Mouse (Mus musculus) hindbrain, embryonic 16.5 days (tissue): ENCODE results near the gene Styx. TPM values are rescaled to one million over a fixed set of nuclear protein-coding genes. Genes with fewer than 3 reads are reported as not detected.
"Not testable (repeated sequence)": the region's sequence is repeated elsewhere in the genome, so short reads cannot be mapped to it uniquely, and the experiment has no call there.

Experiments
- ATAC-seq: fragments of 200-750 bp; cut with Nextera tagmentation; 2 replicates; pipeline ENCODE4 v1.8.0; 2017; ENCODE audit warnings: moderate TSS enrichment, moderate library complexity
- H3K27ac ChIP-seq: fragments of 300-500 bp; sonication (generic); 2 replicates; pipeline ENCODE4 v1.5.1; 2014; ENCODE audit warnings: low read depth, mild to moderate bottlenecking, control low read depth, low read length, moderate library complexity
- H3K27me3 ChIP-seq: fragments of 300-500 bp; sonication (generic); replicated peaks from 2 replicates; pipeline ENCODE4 v1.6.1; 2014; ENCODE audit warnings: low read length; ENCODE audit not compliant: control insufficient read depth, insufficient read depth
- H3K36me3 ChIP-seq: fragments of 300-500 bp; sonication (generic); 2 replicates; pipeline ENCODE4 v1.6.1; 2014; ENCODE audit warnings: mild to moderate bottlenecking, low read length, moderate library complexity, mixed read lengths; ENCODE audit not compliant: control insufficient read depth, insufficient read depth
- H3K4me1 ChIP-seq: fragments of 300-500 bp; sonication (generic); 2 replicates; pipeline ENCODE4 v1.6.1; 2014; ENCODE audit warnings: low read depth, low read length; ENCODE audit not compliant: control insufficient read depth, insufficient read depth
- H3K4me2 ChIP-seq: fragments of 300-500 bp; sonication (generic); 2 replicates; pipeline ENCODE4 v1.6.1; 2014; ENCODE audit warnings: mild to moderate bottlenecking, low read length, control low read depth, moderate library complexity
- H3K4me3 ChIP-seq: fragments of 300-500 bp; sonication (generic); 2 replicates; pipeline ENCODE4 v1.5.1; 2014; ENCODE audit warnings: mild to moderate bottlenecking, low read length, control low read depth, moderate library complexity
- H3K9ac ChIP-seq: fragments of 300-500 bp; sonication (generic); 2 replicates; pipeline ENCODE4 v1.6.1; 2014; ENCODE audit warnings: low read depth, mild to moderate bottlenecking, control low read depth, low read length, moderate library complexity
- H3K9me3 ChIP-seq: fragments of 300-500 bp; sonication (generic); 2 replicates; pipeline ENCODE4 v1.6.1; 2014; ENCODE audit warnings: mild to moderate bottlenecking, low read length, moderate library complexity; ENCODE audit not compliant: control insufficient read depth
- WGBS: fragments of 180-500 bp; shearing (Covaris S2); extraction: QIAGEN DNeasy Blood & Tissue Kit; methylation state at CpG from one replicate; pipeline ENCODE4 v1.1.7; 2014; 5-methylcytosine and 5-hydroxymethylcytosine counted together
- polyA plus RNA-seq: library from polyadenylated mRNA; unstranded; fragments of >200 nt; fragmentation: Nextera tagmentation; extraction: Ambion mirVana; gene quantifications from 2 replicates; pipeline ENCODE4 v1.2.1, GENCODE M21; 2015

Gene Styx
- polyA plus RNA-seq, 1 experiment from 2014 or later, result 50.6 TPM

- peak overlapping the region; percentile 75 for H3K4me2 ChIP-seq
- peak overlapping the region; percentile 91 for H3K4me3 ChIP-seq
- no peaks in the 10 kb centered on the region for H3K27me3 ChIP-seq
- no peaks in the 10 kb centered on the region for H3K9me3 ChIP-seq
- H3K27ac ChIP-seq, result no peak overlapping the region
- WGBS, result 13% methylated on average over 2 of the region's 2 CpGs
- H3K4me1 ChIP-seq, result peaks cover 10% of the 10 kb centered on the region
- H3K36me3 ChIP-seq, result no peaks in the 10 kb centered on the region
- ATAC-seq, result no peak
- no peak overlapping the region for H3K9ac ChIP-seq
Observed at GRCm38 (mm10) chr14:45387480-45387879, 36.6 kb downstream of the Styx start.

- H3K4me1 ChIP-seq, result peaks cover 10% of the 10 kb centered on the region
- WGBS, result 0% methylated on average over 57 of the region's 71 CpGs
- H3K9me3 ChIP-seq, result no peaks in the 10 kb centered on the region
- peak overlapping the region; percentile 75 for H3K4me2 ChIP-seq
- H3K36me3 ChIP-seq, result no peaks in the 10 kb centered on the region
- peak overlapping the region; percentile 84 for H3K27ac ChIP-seq
- H3K4me3 ChIP-seq, result peak overlapping the region; percentile 91
- peak; percentile 97 for ATAC-seq
- H3K27me3 ChIP-seq, result no peaks in the 10 kb centered on the region
- H3K9ac ChIP-seq, result peak overlapping the region; percentile 98
Observed at GRCm38 (mm10) chr14:45388345-45389181, 37.7 kb downstream of the Styx start.

GRCm38 (mm10) chr14:45389194-45389593 is 38.3 kb downstream of the Styx start:
- no peak; the same call in 1 of the 2 replicates for ATAC-seq
- H3K4me1 ChIP-seq, result peaks cover 10% of the 10 kb centered on the region
- H3K27ac ChIP-seq, result peak overlapping the region; percentile 84
- H3K36me3 ChIP-seq, result no peaks in the 10 kb centered on the region
- peak overlapping the region; percentile 91 for H3K4me3 ChIP-seq
- H3K9ac ChIP-seq, result peak overlapping the region; percentile 98
- no peaks in the 10 kb centered on the region for H3K27me3 ChIP-seq
- peak overlapping the region; percentile 75 for H3K4me2 ChIP-seq
- 16% methylated on average over 3 of the region's 3 CpGs for WGBS
- H3K9me3 ChIP-seq, result no peaks in the 10 kb centered on the region

DNA sequence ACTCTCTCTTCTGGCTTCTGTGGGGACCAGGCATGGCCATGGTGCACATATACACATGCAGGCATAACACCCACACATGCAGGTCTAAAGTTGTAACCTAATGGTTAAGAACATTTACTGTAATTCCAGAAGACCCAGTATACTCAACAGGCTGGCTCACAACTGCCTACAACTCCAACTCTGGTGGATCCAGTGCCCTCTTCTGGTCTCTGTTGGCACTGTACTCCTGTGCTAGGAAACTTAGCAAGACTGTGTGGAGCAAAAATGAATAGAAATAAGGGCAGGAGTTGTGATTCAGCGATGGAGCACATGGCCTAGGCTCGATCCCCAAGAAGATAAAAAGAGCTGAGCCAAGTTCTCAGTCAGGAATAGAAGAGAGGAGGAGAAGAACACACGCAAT is 48.9 kb downstream of the Styx start:
- Histone ChIP-seq H3K27ac (no peak overlapping the region), H3K9me3 (no peaks in the 10 kb centered on the region), H3K36me3 (no peaks in the 10 kb centered on the region), H3K4me1 (no peaks in the 10 kb centered on the region), H3K4me2 (no peak overlapping the region), H3K9ac (no peak overlapping the region), H3K4me3 (no peak overlapping the region), H3K27me3 (no peaks in the 10 kb centered on the region)
- no peak for ATAC-seq
- WGBS, result 92% methylated on average over 3 of the region's 3 CpGs

DNA sequence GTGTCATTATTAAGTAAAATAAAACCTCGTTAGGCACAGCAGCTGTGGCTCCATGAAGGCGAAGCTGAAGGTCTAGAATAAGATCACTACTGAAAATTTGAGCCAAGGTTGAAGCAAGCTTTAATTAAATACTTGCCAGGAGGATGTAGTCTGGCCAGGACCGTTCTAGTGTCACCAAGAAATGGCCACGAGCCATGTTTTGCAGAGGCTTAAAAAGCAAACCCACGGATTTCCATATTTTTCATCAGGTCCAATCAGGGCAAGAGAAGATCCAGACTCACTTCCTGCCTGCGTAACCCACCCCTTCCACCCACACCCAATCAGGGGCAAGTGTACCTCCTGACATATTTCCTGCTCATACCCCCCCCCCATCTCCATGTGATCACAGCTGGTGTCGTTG is 52.8 kb downstream of the Styx start:
- no peaks in the 10 kb centered on the region for H3K9me3 ChIP-seq
- no peak for ATAC-seq
- no peak overlapping the region for H3K4me3 ChIP-seq
- no peak overlapping the region for H3K9ac ChIP-seq
- no peaks in the 10 kb centered on the region for H3K27me3 ChIP-seq
- H3K36me3 ChIP-seq, result no peaks in the 10 kb centered on the region
- H3K4me2 ChIP-seq, result no peak overlapping the region
- no peaks in the 10 kb centered on the region for H3K4me1 ChIP-seq
- no peak overlapping the region for H3K27ac ChIP-seq
- 88% methylated on average over 7 of the region's 7 CpGs for WGBS

DNA sequence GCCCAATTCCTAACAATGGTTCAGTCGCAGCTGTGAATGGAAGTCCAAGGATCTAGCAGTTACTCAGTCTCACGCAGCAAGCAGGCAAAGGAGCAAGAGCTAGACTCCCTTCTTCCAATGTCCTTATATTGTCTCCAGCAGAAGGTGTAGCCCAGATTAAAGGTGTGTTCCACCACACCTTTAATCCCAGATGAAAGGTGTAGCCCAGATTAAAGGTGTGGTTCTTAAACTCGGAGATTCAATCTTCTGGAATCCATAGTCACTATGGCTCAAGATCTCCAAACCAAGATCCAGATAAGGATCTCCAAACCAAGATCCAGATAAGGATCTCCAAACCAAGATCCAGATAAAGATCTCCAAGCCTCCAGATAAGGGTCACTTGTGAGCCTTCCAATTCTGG is 53.9 kb downstream of the Styx start, which contains the start of gene Gnpnat1:
Gene Gnpnat1 (minus strand): TSS at position 101 of the 400 bp plus-strand sequence.
- H3K36me3 ChIP-seq, H3K4me2 ChIP-seq, H3K9ac ChIP-seq, ATAC-seq, H3K27me3 ChIP-seq, H3K4me1 ChIP-seq, H3K4me3 ChIP-seq, H3K9me3 ChIP-seq, H3K27ac ChIP-seq: not testable (repeated sequence)
- WGBS, result 76% methylated on average over 1 of the region's 3 CpGs

GRCm38 (mm10) chr14:45416265-45416664 is 65.4 kb downstream of the Styx start:
- 94% methylated on average over 4 of the region's 4 CpGs for WGBS
- H3K36me3 ChIP-seq, result no peaks in the 10 kb centered on the region
- H3K4me1 ChIP-seq, result no peaks in the 10 kb centered on the region
- no peak overlapping the region for H3K4me2 ChIP-seq
- H3K9me3 ChIP-seq, result no peaks in the 10 kb centered on the region
- H3K9ac ChIP-seq, result no peak overlapping the region
- no peak for ATAC-seq
- no peak overlapping the region for H3K4me3 ChIP-seq
- H3K27ac ChIP-seq, result no peak overlapping the region
- H3K27me3 ChIP-seq, result no peaks in the 10 kb centered on the region

DNA sequence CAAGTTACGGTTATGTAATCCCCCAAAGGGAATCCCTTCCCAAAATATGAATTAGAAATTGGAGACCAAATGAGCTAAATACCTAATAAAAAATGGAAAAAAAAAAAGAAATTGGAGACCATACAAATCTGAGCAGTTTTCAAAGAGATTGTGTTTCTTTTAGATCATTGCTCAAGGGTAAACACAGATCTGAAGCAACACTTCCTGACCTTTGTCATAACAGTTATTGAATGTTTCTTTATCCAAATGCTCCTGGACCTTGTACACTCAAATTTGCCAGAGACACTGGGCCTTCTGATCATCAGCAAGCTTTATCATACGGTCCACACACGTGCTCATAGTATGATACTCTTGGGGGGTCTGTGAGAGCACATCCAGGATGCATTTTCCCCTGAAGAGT is 67.7 kb downstream of the Styx start:
- no peaks in the 10 kb centered on the region for H3K27me3 ChIP-seq
- H3K4me1 ChIP-seq, result no peaks in the 10 kb centered on the region
- H3K9me3 ChIP-seq, result no peaks in the 10 kb centered on the region
- H3K36me3 ChIP-seq, result no peaks in the 10 kb centered on the region
- ATAC-seq, result no peak
- H3K4me2 ChIP-seq, result no peak overlapping the region
- no peak overlapping the region for H3K4me3 ChIP-seq
- no peak overlapping the region for H3K27ac ChIP-seq
- 84% methylated on average over 3 of the region's 3 CpGs for WGBS
- H3K9ac ChIP-seq, result no peak overlapping the region

DNA sequence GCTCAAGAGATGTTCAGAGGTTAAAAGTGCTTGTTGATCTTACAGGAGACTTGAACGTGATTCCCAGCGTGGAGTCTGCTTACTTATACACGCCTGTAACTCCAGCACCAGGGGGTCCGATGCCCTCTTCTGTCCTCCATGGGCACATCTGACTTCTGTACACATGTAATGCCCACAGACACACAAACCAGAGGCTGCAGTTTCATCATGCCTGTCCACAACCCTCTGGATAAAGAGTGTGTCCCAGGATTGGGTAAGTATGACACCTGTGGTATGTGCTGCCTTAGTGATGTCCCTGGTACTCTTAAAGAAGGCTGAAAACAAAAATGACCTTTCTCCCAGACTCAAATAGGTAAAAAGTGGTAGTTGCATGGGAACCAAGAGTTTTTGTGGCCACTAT is 68.4 kb downstream of the Styx start:
- Histone ChIP-seq H3K9ac (no peak overlapping the region), H3K36me3 (no peaks in the 10 kb centered on the region), H3K4me2 (no peak overlapping the region), H3K4me3 (no peak overlapping the region), H3K27me3 (no peaks in the 10 kb centered on the region), H3K27ac (no peak overlapping the region), H3K9me3 (no peaks in the 10 kb centered on the region), H3K4me1 (no peaks in the 10 kb centered on the region)
- no peak for ATAC-seq
- 80% methylated on average over 4 of the region's 4 CpGs for WGBS
